Mouse (Mus musculus) thymus, postnatal 10 days (tissue): Measurements from ENCODE around the gene Cabp4.
"Not testable (repeated sequence)": the region's sequence is repeated elsewhere in the genome, so short reads cannot be mapped to it uniquely, and the experiment has no call there.

Experiments used
- DNase-seq, 2 experiments: peaks; one replicate each; pipeline ENCODE4 v3.0.0; 2021; ENCODE audit warnings: low spot score in 2 of 2

The Cabp4 gene

DNA sequence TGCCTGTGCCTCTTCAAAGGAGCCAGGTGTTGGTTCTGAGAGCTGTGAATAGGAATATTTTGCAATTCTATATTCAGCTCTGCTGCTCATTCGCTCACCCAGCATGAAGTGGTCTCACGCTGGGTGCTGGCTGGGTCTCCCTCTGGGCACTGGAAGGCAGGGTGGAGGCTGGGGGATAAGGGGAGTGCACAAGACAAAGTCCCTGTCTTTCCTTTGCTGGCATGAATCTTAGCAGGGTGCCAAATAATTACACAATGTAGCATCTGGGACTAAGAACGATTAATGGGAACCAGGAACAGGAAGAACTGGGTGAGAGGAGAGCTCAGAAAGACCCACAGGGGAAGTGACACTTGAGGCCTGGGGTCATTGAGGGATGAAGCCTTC is 3.2 kb upstream of the Cabp4 start:
- no peak for DNase-seq

DNA sequence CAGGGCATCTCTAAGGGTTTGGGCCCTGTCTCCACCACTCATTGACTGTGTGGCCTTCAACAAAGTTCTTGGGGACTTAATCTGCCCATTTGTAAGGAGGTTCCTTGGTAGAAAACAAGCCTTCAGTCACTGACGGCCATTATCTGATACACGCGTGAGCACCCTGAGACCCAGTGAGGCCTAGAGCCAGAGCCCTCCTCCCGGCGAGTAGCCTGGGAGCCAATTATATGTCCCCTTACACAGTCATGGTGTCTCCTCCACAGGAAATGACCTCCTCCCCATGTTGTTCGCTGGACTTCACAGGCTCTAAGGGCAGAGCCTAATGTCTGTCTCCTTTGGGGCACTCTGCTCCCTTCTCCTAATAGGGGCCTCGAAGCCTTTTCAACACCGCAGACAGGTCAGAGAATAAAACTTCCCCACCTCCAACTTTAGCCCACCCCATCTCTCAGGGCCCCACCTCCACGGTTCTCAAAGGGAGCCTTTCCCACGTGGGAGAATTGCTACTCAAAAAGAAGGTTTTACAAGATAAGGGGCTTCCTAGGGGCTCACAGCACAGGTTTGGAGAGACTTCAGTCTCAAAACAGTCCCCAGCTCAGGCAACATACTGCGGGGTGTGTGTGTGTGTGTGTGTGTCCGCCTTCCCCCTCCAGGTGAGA is 2.7 kb upstream of the Cabp4 start:
- DNase-seq = no peak

DNA sequence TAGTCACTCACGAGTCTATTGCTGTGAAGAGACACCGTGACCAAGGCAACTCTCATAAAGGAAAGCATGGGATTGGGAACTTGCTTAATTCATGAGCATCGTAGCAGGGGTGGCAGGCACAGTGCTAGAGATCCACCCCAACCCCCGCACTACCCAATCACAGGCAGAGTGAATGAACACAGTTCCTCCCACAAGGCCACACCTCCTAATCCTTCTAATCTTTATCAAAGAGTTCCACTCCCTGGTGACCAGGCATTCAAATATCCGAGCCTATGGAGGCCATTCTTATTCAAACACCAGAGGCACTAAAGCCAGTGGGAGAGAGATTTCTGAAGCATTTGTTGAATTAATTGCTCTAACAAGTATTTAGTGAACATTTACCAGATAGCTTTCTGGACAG is 2.1 kb upstream of the Cabp4 start:
- no peak for DNase-seq

DNA sequence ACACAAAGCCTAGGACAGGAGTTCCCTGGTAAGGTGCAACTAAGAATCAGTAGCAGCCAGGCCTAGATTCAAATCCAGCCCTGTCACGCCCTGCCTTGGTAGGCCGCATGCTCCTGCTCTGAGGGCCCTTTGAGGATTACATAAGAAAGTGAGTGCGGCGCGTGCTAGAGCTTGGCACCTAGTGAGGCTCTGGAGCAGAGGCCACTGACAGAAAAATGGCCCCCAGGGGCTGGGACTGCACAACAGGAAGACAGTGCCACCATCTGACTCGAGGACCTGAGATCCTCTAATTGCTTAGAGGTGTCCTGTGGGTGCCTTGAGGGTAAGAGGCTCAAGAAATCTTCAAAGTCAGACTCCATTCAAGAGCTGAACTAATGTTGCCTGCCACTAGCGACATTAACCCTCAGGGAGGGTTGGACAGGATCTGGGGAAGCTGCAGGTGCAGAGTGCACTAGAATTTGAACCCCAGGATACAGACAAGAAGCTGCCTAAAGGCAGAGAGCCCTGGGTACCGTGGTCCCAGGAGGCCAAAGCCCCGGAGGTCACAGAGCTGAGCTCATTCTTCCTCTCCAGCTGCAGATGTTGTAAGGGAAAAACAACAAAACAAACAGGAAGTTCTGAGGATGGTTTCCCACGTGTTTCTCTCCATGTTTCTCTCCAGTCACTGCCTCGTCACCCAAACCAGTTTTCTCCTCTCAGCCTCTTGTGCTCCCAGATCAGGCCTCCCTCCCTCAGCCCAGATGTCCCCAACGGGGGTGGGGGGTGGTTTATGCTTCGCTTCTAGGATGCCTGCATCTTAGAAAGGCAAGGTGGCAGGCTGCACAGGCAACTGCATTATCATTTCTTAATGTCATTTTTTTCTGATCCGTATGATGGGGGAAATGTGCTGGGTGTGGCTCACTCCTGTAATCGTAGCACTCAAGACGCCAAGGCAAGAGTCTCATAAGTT is 991 bp upstream of the Cabp4 start:
- no peak for DNase-seq

DNA sequence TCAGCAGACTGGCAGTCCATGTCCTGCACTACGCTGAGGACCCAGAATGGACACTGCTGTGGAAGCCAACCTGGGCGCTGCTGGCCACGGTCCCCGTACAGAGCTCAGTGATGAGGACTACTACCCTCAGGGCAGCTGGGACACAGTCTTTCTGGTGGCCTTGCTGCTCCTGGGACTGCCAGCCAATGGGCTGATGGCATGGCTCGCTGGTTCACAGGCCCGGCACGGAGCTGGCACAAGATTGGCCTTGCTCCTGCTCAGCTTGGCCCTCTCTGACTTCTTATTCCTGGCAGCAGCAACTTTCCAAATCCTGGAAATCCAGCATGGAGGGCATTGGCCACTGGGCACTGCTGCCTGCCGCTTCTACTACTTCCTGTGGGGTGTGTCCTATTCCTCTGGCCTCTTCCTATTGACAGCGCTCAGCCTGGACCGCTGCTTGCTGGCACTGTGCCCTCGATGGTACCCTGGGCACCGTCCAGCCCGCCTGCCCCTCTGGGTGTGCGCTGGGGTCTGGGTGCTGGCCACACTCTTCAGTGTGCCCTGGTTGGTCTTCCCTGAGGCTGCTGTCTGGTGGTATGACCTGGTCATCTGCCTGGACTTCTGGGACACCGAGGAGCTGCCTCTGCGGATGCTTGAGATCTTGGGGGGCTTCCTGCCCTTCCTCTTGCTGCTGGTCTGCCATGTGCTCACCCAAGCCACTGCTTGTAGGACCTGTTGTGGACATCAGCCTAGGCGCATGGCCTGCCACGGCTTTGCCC is 1.2 kb downstream of the Cabp4 start:
- DNase-seq = no peak

DNA sequence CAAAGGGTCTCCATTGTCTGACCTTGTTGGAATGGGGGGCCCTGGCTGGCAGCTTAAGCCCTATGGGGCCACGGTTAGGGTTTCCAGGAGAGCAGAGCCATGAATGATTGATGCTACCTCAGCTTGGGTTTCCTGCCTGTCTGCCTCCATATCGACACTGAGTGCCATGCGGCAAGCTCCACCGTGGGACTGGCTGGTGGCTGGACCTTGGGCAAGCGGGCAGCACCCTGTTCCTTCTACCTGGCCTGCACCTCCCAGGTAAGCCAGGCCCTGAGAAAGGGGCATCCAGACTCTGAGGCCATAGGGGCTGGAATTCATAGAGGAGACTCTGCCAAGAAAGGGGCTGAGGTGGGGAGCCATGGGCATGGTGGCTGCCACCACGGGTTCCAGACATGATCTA is 3.7 kb downstream of the Cabp4 start:
- DNase-seq = no peak

DNA sequence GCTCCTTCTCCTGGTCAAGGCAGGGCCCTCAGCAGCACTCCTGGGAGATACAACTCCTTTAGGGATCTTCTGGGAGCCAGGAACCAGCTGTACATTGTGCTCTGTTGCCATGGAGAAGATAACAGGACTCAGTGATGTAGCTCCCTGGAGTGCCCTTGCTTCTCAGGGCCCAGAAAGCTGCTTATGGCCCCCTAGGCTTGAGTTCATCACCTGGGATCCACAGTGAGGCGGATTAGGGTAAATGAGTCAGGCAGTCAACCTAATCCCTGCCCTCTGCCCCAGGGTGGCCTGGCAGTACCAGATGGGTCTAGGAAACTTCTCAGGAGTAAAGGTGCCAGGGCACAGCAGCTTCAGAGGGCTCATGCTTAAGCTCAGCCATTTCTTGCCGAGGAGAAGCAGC is 4.4 kb downstream of the Cabp4 start, which contains the start of gene Gpr152:
TSS of gene Gpr152 (plus strand) at position 342 of the 400 bp plus-strand sequence.
- DNase-seq = no peak

DNA sequence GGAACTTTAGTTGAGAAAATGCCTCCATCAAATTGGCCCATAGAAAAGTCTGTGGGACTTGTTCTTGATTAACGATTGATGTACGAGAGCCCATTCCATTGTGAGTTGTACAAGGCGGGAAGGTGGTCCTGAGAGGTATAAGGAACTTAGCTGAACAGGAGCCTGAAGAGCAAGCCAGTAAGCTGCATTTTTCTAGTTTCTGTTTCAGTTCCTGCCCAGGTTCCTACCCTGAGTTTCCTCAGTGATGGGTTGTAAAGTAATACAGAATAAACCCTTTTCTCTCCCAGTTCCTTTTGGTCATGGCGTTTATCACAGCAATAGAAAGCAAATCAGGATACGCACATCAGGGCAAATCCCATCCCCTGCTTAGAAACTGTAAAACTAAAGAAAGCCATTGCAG is 5.9 kb downstream of the Cabp4 start:
- DNase-seq = no peak

DNA sequence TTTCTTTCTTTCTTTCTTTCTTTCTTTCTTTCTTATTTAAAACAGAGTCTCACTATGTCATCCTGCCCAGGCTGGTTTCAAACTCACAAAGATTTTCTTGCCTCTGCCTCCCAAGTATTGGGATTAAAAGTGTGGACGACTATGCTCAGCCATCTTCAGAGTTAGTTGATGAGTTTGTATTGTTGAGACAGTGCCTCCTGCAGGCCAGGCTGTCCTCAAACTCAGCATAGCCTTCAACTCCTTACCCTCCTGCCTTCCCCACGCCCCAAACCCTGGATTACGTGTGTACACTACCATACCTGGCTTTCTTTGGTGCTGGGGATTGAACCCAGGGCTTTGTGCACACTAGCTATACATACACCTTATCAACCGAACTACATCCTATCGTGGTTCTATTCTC is 7.4 kb downstream of the Cabp4 start:
- DNase-seq = no peak

DNA sequence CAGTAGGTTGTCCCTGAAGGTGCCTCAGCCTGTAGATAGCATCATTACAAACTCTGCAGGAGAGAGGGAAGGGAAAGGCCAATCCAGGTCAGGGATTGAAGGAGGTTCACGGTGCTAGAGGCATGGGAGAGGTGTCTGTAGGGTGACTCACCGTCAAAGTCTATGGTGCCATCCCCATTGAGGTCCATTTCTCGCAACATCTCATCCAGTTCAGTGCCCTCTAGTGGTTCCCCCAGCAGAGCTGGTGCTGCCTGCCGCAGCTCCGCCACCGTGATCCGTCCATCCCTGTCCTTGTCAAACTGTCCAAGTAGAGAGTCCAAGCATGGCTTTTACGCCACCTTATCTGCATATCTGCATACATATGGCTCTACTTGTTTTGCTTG is 7.9 kb downstream of the Cabp4 start:
- DNase-seq = not testable (repeated sequence)

DNA sequence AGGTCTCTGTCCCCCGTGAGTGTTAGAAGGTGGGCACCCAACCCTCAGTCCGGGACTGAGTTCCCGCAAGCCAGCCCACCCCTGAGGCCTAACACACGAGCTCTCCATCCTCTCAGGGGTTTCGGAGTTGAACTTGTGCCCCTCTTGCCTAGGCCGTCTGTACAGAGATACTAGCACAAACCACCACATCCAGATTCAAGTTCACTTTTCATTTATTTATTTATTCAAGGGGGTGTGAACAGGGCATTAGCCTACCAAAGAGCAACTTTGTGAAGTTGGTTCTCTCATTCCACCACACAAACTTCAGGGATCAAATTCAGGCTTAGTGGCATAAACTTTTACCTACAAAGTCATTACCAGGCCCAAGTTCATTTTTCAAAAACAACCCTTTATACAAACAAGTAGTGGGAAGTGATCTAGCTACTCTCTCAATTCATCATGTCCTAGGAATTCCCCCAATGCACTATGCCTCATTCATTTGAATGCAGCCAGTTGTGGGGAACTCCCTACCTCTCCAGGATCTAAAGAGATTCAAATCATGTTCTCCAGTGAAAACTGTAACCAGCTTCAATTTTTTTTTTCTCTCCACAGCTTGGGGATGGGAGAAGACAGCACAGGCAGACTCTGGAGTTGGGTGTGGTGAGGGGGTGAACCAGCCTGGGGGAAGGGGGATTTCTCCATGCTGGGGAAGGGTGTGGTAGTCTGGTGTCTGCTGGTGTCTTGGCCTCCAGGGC is 8.4 kb downstream of the Cabp4 start:
- DNase-seq = not testable (repeated sequence)

DNA sequence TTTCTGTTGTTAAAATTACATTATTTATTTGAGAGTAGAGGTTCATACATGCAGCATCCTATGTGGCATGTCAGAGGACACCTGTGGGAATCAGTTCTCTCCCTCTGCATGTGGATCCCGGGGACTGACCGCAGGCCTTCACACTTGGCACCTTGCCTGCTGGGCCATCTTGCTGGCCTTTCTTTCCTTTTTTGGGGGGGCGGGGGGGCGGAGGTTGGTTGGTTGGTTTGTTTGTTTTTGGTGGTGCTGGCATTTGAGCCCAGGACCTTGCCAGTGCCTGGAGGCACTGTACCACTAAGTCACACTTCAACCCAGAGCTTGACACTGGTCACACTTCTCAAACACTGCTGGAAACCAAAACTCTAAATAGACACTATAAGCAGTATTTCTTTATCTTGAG is 9.5 kb downstream of the Cabp4 start:
- DNase-seq = no peak

DNA sequence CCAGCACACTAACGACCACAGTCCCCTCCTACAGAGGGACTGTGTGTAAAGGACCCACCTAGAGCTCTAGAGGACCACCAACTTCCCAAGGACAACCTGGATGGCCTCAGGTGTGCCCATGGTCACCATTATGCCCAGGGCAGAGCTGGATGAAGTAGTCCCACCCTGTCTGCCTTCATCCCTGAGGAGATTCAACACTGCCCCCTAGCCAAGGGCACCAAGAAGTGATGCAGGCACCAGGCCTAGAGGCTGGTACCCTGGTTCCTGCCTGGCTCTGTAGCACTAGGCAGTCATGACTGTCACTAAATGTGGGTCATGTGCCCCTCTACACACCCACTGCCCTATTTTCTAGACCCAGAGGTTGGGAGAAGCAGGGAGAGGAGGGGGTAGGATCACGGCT is 12.1 kb downstream of the Cabp4 start:
- no peak for DNase-seq

DNA sequence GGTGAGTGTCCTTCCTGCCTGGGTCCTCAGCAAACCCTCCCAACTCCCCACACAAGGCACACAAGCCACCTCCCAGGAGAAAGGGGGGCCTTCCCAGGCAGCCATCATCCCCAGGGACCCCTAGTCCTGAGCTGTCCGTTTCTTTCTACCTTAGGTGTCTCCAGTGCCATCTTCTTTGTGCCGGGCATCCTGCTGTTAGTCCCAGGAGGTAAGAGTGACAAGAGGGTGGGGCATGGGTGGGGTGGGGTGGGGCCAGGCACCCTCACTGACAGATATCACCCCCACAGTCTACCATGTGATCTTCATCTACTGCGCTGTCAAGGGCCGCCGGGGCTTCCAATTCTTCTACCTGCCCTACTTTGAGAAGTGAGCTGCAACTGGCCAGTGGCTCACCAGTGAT is 12.8 kb downstream of the Cabp4 start:
- no peak for DNase-seq

DNA sequence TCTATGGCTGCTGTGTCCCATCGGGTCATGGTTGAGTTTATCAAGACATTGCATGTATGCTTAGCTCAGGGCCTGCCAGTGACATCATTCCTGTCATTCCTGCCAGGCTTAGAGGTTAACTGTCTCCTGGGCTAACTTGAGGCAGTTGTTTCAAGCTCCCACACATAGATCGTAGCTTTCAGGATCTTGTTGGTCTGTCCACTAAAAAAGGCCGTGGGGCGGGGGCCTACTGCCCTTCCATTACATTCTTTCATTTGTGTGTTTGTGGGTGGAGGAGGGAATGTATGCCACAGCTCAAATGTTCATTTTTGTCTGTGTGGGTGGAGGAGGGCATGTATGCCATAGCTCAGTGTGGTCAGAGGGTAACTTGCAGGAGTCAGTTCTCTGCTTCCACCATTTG is 13.7 kb downstream of the Cabp4 start:
- no peak for DNase-seq

DNA sequence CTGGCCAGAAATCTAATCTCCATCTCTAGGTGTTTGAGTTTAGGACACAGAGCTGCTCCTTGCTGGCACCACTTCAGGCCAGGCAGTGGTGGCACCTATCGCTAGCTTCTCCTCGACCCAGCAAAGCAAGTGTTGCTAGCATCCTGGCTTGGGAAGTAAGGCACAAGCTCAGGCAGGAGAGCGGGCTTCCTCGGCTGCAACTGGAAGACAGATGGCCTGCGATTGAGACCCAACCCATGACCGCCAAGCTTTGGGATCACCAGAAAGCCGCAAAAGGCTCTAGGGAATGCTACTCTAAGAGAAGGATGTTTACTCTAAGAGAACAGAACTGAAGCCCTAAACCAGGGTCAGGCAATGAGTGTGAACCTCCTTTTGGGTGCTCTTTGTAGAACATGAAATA is 14.4 kb downstream of the Cabp4 start:
- DNase-seq = no peak

DNA sequence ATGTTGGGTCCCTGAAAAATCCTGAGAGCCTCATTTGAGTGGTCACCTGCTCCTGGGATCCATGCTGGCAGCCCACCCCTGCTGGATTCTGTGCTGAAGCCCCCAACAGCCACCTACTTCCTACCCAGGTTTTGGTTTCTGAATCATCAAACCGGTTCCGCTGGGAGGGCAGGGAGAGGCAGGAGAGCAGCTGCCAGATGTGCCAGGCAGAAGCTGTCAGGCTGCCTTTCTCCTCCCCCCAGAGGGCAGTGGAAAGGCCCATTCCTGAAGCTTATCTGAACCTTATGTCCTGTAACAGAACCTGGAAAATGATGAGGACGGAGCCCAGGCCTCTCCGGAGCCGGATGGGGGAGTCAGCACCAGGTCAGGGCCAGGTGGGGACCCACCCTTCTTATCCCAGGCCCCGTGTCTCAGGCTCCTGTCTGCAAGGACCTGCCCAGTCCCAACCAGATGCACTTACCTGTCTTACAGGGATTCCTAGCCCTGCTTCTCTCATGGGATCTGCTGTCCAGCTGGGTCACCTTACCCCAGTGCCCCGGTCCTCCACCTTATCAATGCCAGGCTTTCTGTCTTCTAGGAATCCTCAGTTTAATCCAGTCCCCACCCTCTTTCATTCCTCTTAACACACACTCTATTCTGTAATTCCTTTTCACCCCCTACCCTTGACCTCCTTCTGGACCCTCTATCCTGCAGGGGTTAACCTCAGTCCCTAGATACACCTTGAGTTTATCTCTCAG is 16.9 kb downstream of the Cabp4 start:
- no peak for DNase-seq

DNA sequence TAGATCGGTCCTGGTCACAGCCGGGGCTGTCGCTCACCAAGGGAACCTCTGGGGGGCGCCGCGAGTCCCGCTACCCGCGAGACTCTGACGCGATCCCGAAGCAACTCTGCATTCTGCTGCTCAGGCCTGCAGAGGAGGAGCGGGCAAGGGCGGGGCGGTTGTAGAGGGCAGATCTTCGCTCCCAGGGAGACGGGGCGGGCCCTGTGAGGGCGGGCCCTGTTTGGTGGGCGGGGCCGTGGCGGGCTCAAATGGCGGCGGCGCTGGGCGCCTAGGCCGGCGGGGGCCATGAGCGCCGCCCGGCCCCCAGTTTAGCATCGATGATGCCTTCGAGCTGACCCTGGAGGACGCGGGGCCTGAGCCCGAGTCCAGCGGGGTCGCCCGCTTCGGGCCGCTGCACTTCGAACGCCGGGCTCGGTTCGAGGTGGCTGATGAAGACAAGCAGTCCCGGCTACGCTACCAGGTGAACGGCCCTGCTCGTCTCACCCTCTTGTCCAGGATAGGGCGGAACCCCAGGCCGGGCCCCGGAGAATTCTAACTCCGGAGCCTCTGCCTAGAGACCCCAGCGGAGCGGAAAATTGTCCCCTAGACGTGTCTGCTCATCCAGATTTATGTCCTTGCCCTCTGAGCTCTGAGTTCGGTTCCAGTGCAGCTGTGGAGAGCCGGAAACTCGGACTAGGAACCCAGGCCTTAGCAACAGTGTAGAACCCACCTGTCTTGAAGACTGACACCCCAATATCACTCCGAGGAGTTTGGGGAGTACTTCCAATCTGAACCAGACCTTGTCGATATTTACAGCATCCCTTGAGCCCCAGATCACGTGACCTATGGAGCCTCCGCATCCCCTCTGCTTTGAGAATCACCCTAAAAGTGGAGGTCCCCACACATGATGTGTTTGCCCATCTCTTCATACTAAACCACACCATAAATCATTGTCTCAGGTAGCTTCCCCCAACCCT is 17.8 kb downstream of the Cabp4 start, which contains the start of gene Aip:
TSS of gene Aip (minus strand) at position 118 of the 956 bp plus-strand sequence.
- DNase-seq = peak; percentile 98 to 99

DNA sequence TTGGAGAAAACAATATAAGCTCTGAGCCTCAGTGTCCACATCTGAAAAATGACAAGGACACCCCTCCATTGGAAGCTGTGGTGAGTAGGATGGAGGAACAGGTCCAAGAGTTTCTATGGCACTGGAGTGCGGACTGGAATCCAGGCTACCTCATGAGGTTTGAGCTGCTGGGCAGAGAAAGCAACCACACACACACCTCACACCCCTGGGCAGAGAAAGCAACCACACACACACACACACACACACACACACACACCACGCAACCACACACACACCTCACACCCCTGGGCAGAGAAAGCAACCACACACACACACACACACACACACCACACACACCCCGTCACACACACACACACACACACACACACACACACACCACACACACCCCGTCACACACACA is 18.6 kb downstream of the Cabp4 start:
- DNase-seq = not testable (repeated sequence)

DNA sequence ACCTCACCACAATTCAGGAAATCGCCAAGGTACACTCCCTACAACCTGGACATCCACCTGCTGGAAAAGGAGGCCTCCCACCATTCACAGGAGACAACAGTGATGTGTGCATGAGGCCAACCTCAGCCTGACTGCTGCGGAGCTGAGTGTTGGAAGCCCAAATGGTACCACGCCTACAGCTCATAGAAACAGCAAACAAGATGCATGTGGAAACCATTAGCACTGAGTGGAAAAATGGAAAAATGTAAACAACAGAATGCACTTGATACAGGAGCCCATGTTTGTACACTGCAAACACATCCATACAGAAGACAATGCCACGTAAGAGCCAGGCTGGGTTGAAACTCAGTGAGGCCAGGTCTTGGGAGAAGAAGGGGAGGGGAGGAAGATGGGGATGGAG is 19.4 kb downstream of the Cabp4 start:
- no peak for DNase-seq
